Mouse (Mus musculus): ENCODE results near the gene Iah1.

Gene Iah1

GRCm38 (mm10) chr12:21320317-21320716 is 4.1 kb downstream of the Iah1 start:
- peak; percentile 32 for DNase-seq

DNA sequence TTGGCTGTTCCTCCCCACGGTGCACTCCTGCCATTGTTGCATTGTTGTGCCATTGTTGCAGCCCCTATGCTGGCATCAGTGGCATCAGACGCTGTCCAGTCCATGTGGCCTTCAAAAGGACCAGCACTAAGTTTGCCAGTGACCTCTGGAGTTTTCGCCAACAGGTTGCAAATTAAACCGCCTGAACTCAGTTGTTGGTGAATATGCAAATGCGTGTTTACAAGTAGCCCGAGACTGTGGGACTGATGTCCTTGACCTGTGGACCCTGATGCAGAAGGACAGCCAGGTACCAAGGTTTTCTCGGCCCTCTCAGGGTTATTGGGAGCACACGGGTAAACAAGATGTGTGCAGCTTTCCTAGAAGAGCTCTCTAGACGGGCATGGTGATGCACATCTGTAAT is 5.0 kb downstream of the Iah1 start:
- DNase-seq, result no peak

GRCm38 (mm10) chr12:21322296-21322695 is 6.1 kb downstream of the Iah1 start:
- DNase-seq, result no peak

DNA sequence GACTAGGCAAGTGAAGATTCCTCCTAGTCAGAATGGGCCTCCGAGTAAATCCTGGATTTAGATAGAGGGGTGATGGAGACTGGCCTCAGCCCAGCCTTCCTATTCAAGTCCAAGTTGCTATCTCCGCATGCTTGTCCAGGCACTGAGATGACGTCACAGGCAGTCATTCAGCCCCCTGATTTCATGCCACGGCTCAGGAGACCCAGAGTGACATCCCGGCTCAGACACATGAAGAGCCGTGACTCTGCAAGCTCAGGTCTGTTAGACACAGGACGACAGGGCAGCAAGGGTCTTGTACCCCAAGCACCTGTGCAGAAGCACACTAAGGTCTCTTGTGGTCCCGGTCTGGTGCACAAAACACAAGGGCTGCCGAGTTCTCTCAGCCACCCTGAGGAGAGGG is 6.7 kb downstream of the Iah1 start:
- DNase-seq, result no peak

DNA sequence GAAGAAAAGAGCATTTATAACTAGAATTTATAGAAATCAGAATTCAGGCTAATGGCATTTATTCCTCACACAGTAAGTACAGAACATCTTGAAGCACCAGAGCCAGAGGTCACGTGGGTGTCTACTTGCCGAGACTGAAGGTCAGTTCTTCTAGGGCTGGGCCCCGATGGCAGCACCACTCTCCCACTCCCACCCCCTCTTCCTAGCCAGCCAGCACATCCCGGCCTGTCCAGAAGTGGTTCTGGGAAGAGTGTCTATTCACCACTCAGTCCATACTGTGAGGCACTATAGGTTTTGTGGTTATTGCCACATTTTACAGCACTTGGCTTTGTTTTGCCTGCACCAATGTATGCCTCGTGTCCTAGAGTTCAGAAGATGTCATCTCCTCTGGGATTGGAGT is 7.9 kb downstream of the Iah1 start:
- DNase-seq, result no peak

DNA sequence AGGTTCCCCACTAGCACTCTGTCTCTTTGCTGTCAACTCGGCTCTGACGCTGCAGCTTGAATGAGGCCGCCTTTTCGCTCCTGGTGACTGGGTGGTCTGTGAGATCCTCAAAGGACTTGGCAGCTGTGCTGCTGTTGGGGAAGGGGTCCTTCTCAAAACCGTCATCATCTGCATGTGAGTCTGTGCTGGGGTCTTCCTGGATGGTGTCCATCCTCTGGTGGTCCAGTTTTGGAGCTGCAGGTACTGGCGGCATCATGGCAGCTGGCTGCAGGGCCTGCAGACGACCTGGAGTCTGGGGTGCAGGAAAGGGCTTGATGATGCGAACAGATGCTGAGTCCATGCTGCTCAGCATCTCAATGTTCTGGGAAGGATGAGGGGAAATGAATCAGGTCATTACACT is 9.1 kb downstream of the Iah1 start:
- no peak for DNase-seq

GRCm38 (mm10) chr12:21326325-21326724 is 10.1 kb downstream of the Iah1 start:
- no peak for DNase-seq

DNA sequence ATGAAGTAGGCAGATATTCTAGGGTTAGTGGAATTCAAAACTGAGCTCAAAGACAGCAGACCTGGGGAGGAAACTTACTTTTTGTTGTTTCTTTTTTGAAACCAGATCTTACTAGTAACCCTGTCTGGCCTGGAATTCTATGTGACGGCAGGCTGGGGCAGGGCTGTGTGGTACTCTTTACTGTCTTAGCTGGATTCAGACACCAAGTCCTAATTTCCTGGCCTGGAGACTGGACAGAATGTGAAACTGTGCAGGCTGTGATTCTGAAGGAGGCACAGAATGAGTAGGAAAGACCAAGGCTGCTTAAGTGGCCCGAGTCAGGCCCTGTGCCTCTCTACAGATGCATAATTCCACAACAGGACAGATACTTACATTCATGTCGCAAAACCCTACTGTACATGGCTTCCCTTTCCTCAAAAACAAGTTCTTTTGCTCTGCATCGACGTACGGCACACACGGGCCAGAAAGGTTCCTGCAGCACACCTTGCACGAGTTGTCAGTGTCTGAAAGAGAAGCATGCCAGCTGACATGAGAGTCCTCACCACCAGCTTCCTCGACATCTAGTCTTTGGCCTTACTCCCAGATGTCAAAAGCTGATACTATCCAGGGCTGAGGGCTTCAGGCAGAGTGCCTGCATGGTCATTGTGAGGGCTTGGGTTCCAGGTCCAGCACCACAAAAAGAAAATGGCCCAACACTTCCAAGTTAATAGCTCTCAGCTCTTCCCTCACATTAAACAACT is 13.6 kb downstream of the Iah1 start:
- no peak for DNase-seq

GRCm38 (mm10) chr12:21330961-21331576 is 14.9 kb downstream of the Iah1 start:
- no peak for DNase-seq

GRCm38 (mm10) chr12:21331711-21332110 is 15.5 kb downstream of the Iah1 start:
- DNase-seq, result no peak

- no peak for DNase-seq
Observed at GRCm38 (mm10) chr12:21333021-21333420, 16.8 kb downstream of the Iah1 start.

GRCm38 (mm10) chr12:21333766-21334165 is 17.6 kb downstream of the Iah1 start:
- DNase-seq, result no peak

GRCm38 (mm10) chr12:21335869-21336268 is 19.7 kb downstream of the Iah1 start:
- DNase-seq, result peak; percentile 7

DNA sequence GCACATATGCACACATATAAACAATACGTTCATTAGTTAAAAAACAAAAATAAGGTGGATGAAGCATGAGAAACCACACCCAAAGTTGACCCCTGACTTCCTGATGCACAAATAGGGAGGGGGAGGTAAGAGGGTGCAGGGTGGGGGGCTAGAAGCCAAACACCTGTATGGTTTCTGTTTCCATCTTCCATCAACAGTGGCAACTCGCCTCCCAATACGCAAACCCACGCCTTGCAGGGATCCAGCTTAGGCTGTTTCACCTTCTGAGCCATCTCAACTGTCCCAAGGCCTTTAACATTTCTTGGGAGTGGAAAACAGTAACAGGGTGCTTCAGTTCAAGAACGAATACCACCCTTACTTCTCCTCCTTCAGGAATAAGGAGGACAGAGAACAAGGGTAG is 21.0 kb downstream of the Iah1 start:
- no peak for DNase-seq

DNA sequence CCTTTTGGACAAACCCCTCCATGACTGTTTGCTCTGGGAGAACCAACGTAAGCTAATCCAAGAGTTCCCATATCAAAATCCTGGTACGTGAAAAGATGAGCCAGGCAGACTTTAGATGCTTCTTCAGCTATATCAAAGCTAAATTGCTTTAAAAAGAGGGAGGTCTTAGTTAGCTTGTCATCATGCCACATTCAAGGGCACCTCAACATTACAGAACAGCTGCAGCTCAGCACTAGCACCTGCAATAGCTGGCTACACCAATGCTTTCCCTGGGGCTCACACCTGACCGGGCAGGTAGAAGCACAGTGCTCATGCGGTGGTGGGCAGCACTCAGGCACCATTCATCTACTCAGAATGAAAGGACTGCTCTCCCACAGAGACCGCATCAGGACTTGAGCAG is 24.5 kb downstream of the Iah1 start:
- DNase-seq, result no peak

DNA sequence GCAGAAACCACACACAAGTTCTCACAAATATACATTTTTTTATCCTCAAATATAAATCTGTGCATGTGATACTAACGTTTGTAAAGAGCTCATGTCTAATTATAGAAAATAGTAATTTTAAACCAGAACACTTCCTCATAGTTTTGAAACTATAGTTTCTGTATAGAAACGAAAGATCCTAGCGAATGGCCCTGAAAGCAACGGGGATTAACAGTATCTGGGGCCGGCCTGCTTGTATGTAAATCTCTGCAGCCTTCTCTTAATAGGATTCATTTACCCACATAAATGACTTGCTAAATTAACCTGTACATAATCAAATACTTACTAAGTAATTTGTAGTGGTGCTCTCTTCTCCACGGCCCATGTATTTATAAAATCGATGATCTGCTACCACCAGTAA is 30.8 kb downstream of the Iah1 start:
- no peak for DNase-seq

- DNase-seq, result no peak
Observed at GRCm38 (mm10) chr12:21350113-21350876, 34.1 kb downstream of the Iah1 start.

DNA sequence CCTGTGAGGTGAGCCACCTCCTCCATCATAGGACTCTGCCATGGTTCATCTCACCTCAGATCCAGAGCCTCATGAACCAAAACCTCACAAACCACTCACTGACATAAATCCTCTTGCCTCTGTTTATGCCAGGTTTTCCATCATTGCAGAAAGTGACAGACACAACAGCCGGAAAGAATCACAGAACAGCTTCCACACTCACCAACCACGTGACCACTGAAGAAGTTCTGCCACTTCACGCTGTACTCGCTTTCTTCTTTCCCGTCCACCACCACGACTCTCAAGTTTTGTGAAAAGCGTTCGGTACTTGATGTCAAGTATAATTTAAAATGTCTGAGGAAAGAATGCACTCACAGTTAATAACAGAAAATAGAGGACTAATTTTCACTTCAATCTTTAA is 37.5 kb downstream of the Iah1 start:
- peak; percentile 37 for DNase-seq

DNA sequence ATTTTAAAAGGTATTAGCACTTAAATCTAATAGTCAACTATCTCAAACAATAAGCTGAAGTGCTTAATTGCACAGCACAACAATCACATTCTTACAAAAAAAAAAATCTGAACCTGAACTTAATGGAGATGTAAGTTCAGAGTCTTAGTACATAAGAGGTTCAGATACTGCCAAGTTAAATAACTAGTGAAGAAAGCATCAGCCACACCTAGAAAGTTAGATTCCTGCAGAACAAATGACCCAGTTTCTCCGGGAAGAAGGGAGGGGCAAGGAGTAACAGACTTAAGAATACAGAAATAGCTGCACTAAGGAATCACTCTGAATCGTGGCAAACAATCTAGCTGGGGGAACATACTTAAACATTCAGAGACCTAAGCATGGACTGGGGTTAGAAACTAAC is 46.5 kb downstream of the Iah1 start:
- no peak for DNase-seq

DNA sequence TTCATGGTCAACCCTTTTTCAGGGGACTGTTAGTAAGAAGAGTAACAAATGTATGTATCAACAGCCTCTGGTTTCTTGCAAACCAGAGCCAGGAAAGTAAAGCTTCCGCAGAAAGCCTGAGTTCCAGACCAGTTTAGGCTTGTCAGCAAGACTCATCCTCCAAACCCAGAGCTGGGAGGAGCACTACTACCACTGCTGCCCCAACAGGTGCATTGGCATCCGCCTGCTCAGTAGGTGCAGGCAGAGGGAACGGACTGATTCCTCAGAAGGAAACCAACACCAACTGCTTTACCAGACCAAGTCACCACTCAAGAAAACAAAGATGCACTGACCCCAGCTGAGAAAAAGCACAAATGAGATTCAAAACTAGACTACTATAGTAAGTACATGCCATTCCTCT is 47.0 kb downstream of the Iah1 start:
- DNase-seq, result no peak

DNA sequence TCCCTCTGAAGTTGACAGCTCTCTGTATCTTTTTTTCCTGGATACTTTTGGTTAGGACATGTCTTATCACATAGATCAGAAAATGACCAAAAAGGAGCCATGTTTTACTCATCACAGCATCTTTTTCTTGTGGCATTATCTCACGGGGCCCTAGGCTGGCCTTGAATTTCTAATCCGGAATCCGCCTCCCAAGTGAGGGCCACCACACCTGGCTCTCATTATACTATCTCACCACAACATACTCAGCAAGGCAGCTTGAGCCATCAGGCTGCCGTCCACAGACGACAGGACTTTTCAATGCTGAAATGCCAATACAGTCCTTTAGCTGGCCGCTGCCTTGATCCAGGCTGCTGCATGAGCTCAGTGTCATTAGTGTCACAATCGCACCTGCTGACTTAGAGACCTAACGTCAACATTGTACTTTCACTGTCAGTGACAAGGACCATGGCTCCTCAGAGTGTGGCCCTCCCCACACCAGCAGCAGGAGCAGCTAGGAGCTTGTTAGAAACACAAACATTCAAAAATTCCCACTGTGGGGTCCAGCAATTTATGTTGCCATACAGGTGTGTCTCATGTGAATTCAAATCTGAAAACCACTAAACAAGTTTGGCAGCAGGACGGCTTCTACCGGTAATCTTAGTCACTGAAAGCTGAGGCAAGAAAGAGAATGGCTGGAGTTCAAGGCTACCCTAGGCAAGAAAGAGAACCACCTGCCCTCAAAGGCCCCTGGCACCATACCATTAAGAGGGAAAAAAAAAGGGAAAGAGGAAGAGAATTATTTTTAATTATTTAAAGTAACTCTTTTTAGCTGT is 48.6 kb downstream of the Iah1 start:
- no peak for DNase-seq

- no peak for DNase-seq
Observed at GRCm38 (mm10) chr12:21368376-21369086, 52.3 kb downstream of the Iah1 start.

- no peak for DNase-seq
Observed at GRCm38 (mm10) chr12:21369087-21369410, 52.9 kb downstream of the Iah1 start.
